Mouse (Mus musculus) telencephalon, adult 2 months (tissue): ENCODE results near the gene Btbd2.

ENCODE experiments used
- DNase-seq: peaks from one replicate; pipeline ENCODE4 v3.0.0-alpha.2; 2011; ENCODE audit warnings: low read depth, low spot score

Gene Btbd2

GRCm38 (mm10) chr10:80646936-80647335 lies 9.9 kb downstream of the Btbd2 start:
- no peak for DNase-seq

- no peak for DNase-seq
Observed at GRCm38 (mm10) chr10:80635345-80635744, 21.5 kb downstream of the Btbd2 start.

- DNase-seq = no peak
Observed at GRCm38 (mm10) chr10:80628925-80629324, 27.9 kb downstream of the Btbd2 start.

GRCm38 (mm10) chr10:80627685-80628084 lies 29.2 kb downstream of the Btbd2 start:
- no peak for DNase-seq

GRCm38 (mm10) chr10:80625764-80626163 lies 31.1 kb downstream of the Btbd2 start:
- DNase-seq = no peak

- peak; percentile 44 for DNase-seq
Observed at GRCm38 (mm10) chr10:80623457-80624191, 33.2 kb downstream of the Btbd2 start.

GRCm38 (mm10) chr10:80622661-80623456 lies 34.0 kb downstream of the Btbd2 start, which contains the start of gene Csnk1g2:
Gene Csnk1g2, plus strand, starts transcription at chr10:80622838.
- no peak for DNase-seq

- DNase-seq = peak; percentile 100
Observed at GRCm38 (mm10) chr10:80621940-80622660, 34.8 kb downstream of the Btbd2 start.

- no peak for DNase-seq
Observed at GRCm38 (mm10) chr10:80621690-80621939, 35.3 kb downstream of the Btbd2 start.

- DNase-seq = no peak
Observed at GRCm38 (mm10) chr10:80620796-80621689, 35.8 kb downstream of the Btbd2 start.

- no peak for DNase-seq
Observed at GRCm38 (mm10) chr10:80620365-80620764, 36.5 kb downstream of the Btbd2 start.

GRCm38 (mm10) chr10:80619465-80620244 lies 37.2 kb downstream of the Btbd2 start:
- no peak for DNase-seq

- DNase-seq = no peak
Observed at GRCm38 (mm10) chr10:80618181-80618580, 38.7 kb downstream of the Btbd2 start.

GRCm38 (mm10) chr10:80614351-80614750 lies 42.5 kb downstream of the Btbd2 start:
- DNase-seq = no peak

- DNase-seq = no peak
Observed at GRCm38 (mm10) chr10:80613821-80614220, 43.0 kb downstream of the Btbd2 start.

GRCm38 (mm10) chr10:80611905-80612304 lies 45.0 kb downstream of the Btbd2 start:
- DNase-seq = no peak

- no peak for DNase-seq
Observed at GRCm38 (mm10) chr10:80611024-80611423, 45.8 kb downstream of the Btbd2 start.

GRCm38 (mm10) chr10:80610116-80610785 lies 46.6 kb downstream of the Btbd2 start:
- DNase-seq = no peak

- no peak for DNase-seq
Observed at GRCm38 (mm10) chr10:80609269-80609924, 47.5 kb downstream of the Btbd2 start.

GRCm38 (mm10) chr10:80608435-80608834 lies 48.4 kb downstream of the Btbd2 start:
- no peak for DNase-seq
